Mouse (Mus musculus) v-Abl transformed pro-B cells (cell line): ENCODE data around the gene Pdxp.

Experiments
- in situ Hi-C, 2 experiments: fragments of 400-800 bp; cut with MboI; formaldehyde crosslinking; loops; one replicate each; pipeline ENCODE4 v1.15.1; 2025; ENCODE audit not compliant: unreplicated experiment in 2 of 2

The Pdxp gene

DNA sequence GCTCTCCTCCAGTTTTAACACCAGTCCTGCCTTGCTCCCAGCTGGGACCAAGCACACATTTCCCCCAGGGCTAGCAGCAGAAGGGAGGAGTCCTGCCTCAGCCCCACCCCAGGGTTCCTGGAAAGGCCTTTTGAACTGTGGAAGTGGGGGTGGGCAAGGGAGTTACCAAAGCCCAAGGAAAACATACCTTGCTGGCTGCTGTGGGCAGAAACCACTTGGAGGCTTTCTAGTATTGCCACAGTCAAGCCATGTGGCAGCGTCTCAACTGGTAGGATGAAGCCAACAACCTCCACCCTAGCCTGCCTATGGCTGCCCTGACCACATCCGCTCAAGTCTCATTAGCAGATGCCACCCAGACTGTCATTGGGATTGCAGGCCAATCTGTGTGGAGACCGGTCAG, 17.6 kb upstream of the Pdxp start:
- in situ Hi-C loops: loop anchor here (25.0 kb wide), 2 partner anchors 441 to 791 kb away; partner anchors contain the start of genes Gtpbp1 (in 2 of the 2), Josd1 (in 2 of the 2), Maff (in 1 of the 2) and Pla2g6 (in 1 of the 2)

DNA sequence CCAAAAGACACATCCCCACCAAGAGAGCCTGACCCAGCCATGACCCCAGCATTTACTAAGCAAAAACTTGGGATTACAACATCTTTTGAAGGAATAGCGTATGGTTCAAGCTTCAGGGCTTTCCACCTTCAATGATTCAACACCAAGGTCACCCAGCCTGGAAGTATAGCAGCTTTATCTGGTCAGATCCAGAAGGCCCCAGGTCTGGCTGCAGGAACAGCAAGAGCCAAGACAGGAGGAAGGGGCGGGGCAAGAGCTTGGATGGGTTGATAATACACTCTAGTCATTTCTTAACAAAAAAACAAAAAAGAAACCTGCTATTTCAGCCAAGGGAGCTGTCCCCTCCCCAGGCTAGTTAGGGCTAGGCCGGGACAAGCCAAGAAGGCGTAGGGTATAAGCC, 16.2 kb upstream of the Pdxp start:
- in situ Hi-C loops: loop anchor here (25.0 kb wide), 2 partner anchors 440 to 790 kb away; partner anchors contain the start of genes Gtpbp1 (in 2 of the 2), Josd1 (in 2 of the 2), Maff (in 1 of the 2) and Pla2g6 (in 1 of the 2)

DNA sequence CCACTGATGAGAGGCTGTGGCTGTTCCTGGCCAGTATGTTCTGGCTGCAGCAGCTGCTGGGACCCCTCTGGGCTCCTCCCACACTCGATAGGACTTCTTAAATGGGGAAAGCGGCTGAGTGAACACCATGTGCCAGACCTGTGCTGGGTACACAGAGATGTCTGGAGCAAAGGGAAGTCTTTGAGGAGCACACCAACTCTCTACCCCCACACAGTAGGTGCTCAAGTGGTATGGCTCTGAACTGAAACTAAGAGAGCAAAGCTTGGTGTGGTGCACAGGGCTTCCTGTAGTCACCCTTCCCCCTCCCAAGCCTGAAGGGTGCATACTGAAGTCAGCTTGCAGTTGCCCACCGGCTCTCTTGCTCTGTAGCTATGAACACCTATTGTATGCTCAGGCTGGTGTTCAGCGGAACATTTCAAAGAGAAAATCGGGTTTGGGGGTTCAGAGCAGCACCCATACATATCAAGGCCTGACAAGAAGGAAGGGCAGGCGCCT, 15.2 kb upstream of the Pdxp start:
- in situ Hi-C loops: loop anchor here (25.0 kb wide), 2 partner anchors 439 to 789 kb away; partner anchors contain the start of genes Gtpbp1 (in 2 of the 2), Josd1 (in 2 of the 2), Maff (in 1 of the 2) and Pla2g6 (in 1 of the 2)

DNA sequence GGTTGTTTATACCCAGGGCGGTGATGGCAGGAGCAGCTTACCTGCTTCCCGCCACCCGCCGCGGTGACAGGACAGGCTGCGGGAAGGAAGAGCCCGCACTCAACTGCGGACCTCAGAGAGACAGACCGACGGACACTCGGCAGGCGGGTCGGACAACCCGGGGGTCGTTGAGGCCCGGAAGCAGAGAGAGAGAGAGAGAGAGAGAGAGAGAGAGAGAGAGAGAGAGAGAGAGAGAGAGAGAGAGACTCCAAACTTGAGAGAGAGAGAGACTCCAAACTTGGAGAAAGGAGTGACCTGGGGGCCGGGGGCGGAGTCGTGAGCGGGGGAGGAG, 14.3 kb upstream of the Pdxp start, which contains the start of gene Gm49510:
Gene Gm49510, plus strand, starts transcription at position 259 of the 331 bp plus-strand sequence.
- in situ Hi-C loops: loop anchor here (25.0 kb wide), 2 partner anchors 438 to 788 kb away; partner anchors contain the start of genes Gtpbp1 (in 2 of the 2), Josd1 (in 2 of the 2), Maff (in 1 of the 2) and Pla2g6 (in 1 of the 2)

DNA sequence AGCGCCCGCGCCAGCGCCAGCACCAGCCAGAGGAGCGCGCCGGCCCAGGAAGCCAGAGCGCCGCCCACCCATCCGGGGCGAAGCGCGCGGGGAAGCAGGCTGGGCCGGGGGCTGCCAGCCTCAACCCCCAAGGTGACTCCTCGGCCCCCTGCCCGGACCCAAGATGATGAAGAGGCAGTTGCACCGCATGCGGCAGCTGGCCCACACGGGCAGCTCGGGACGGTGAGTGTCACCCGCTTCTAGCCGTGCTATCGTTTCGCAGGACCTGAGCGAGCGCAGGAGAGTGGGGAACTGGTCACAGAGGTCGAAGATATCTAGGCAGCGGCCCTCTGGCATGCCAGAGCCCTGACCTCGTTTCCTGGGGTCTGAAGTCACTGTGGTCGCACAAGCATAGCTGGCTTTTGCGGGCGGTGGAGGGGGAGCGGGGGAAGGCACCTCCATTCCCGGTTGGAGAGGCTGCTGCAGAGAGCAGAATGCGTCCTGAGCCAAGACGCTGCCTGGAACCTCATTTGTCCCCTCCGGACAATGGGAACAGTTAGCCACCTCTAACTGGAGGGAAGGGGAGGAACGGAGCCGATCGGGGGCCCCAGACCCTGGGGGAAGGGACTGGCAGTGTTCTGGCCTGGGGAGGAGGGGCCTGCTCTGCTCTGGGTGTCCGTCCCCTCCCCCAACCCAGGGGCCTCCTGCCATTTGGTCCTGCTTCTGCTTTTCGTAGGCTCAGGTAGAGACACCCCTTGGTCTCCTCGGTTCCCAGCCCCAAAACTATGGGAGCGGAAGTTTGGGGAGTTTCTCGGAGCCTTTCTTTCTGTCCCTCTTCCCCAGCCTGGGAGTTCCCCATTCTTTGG, 13.8 kb upstream of the Pdxp start, which contains the start of gene Sh3bp1:
Gene Sh3bp1, plus strand, starts transcription at position 29 of the 845 bp plus-strand sequence.
- in situ Hi-C loops: loop anchor here (5.0 to 25.0 kb wide), 3 partner anchors 42 to 787 kb away; partner anchors contain the start of genes Gtpbp1 (in 2 of the 2), Josd1 (in 2 of the 2), Maff (in 1 of the 2) and Pla2g6 (in 1 of the 2)

DNA sequence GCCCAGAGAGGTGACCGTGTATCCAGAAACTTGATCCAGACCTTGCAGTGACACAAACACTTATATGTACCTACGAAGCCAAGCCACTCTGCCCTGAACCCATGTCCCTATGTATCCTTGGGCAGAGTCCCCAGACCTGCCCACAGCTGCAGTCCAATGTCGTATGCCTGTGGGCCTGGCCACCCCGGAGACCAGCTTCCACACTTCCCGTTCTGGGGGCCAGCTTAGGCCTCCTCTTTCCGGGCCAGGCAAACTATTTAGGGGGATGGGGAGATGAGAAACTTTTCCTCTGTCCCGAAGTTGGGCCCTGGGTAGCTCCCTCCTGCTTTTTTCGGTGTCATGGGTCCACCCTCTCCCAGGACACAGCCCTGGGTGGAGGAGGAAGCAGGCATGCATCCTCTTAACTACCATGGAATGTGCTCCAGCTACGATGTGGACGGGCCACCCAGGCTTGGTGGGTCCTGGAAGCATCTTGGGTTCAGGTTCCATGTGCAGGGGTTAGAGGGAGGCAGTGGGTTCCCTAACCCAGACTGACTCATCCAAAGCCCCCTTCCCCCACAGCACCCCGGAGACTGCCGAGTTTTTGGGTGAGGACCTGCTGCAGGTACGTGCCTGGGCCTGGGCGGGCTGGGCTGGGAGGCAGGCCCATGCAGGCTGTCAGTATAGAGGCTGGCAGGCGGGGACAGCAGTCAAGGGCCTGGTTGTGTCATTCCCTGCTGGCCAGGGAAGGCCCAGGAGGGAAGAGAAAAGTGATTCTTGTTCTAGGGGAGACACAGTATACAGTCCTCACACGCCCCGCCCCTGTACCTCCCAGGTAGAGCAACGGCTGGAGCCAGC, 12.9 kb upstream of the Pdxp start:
- in situ Hi-C loops: loop anchor here in 1 of 2 experiments (5.0 kb wide), 1 partner anchor 41 kb away; no protein-coding TSS in a partner anchor

DNA sequence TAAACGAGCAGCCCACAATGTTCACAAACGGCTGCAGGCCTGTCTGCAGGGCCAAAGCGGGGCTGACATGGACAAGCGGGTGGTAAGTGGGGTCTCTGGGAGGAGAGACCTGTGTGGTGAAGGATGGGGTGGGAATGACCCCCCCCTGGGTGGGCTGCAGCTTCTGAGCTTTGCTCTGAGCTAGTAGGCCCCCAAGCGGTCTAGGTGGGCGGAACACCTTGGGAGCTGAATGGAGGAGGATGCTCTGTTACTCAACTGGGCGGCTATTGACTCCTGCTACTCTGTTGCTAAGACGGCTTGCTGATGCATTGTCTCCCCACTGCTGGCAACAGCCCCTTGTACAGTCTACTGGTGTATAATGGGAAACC, 12.3 kb upstream of the Pdxp start:
- in situ Hi-C loops: loop anchor here in 1 of 2 experiments (5.0 kb wide), 1 partner anchor 41 kb away; no protein-coding TSS in a partner anchor

DNA sequence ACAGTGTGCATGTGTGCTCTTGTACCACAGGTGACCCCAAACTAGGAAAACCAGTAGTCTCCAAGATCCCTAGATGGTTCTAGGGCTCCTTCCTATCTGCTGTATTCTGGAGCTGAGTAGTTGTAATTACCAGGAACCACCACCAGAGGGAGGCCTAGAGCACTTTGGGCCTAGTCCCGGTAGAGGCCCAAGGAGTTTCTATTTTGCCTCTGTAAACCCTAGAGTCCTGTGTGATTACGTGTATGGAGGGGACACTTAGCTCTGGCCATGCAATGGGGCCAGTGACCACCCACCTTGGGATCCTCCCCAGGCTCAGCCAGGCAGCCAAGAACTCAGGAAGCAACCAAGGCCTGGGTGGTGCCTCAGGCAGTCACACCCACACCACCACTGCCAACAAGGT, 10.5 kb upstream of the Pdxp start:
- in situ Hi-C loops: loop anchor here in 1 of 2 experiments (5.0 kb wide), 1 partner anchor 39 kb away; no protein-coding TSS in a partner anchor

DNA sequence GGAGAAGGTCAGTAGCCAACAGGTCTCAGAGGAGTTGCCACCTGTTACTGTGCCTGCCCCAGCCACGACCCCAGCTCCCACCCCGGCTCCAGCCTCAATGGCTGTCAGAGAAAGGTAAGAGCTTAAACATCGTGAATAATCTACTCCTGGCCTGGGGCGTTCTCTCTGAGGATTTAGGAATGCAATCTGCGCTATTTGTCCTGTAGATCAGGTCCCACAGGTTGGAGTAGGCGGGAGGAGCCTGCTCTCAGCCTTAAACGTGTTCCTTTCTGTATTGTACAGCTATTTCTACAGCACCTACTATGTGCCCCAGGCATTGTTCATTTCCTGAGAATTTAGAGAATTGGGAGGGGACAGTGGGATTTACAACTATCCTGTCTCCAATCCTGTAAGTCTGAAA, 5.3 kb upstream of the Pdxp start:
- in situ Hi-C loops: no loop called here

DNA sequence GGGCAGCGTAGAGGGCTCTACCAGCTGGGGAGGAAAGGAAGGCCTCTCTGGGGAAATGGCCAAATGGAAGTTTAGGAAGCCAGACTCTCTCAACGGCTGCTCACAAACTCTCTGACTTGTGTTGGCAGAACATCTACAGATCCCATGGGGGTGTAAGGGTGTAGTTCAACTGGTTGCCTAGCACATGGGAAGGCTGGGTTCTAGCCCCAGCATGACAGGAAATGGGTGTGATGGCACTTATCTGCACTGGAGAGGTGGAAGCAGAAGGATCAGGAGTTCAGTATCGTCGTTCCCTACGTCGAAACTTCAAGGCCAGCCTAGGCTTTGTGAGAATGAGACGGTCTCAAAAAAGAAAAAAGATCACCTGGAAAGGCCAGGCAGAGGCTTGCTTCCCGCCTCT, 4.7 kb upstream of the Pdxp start:
- in situ Hi-C loops: no loop called here

DNA sequence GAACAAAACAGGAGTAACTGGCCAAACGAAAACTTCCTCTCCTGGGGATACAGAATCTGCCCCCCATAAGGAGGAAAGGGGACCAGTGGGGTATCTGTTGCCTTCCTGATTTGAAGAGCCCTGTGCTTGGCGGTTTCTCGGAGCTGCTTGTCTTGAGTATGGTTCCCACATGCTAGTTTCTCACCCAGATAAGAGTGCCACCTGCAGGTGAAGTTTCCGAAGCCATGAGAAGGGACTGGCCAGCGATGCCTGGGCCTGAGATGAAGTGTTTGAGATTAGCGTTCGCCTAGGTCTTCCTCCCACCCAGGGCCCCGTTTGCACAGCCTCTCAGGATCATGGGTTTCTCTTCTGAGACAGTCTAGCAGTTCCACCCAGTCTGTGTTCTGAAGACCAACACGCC, 1.7 kb upstream of the Pdxp start:
- in situ Hi-C loops: loop anchor here in 1 of 2 experiments (10.0 kb wide), 1 partner anchor 113 kb away; the partner anchor contains the start of gene H1f0

DNA sequence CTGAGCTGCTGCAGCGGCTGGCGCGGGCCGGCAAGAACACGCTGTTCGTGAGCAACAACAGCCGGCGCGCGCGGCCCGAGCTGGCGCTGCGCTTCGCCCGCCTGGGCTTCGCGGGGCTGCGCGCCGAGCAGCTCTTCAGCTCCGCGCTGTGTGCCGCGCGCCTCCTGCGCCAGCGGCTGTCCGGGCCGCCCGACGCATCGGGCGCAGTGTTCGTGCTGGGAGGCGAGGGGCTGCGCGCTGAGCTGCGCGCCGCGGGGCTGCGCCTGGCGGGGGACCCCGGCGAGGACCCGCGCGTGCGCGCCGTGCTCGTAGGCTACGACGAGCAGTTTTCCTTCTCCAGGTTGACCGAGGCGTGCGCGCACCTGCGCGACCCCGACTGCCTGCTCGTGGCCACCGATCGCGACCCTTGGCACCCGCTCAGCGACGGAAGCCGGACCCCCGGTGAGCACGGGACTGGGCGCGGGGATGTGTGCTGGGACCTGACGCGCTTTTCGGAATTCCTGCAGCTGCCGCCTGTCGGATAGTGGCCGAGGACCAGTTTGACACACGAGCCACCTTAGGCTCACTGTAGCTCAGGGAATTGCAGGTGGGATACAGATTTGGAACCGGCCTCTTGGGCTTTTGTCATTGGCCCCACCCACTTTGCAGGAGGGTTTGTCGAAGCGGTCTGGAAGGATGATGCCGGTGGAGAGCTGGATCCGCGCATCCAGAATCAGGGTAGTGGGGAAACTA, 538 bp downstream of the Pdxp start:
- in situ Hi-C loops: loop anchor here in 1 of 2 experiments (10.0 kb wide), 1 partner anchor 111 kb away; the partner anchor contains the start of gene H1f0

DNA sequence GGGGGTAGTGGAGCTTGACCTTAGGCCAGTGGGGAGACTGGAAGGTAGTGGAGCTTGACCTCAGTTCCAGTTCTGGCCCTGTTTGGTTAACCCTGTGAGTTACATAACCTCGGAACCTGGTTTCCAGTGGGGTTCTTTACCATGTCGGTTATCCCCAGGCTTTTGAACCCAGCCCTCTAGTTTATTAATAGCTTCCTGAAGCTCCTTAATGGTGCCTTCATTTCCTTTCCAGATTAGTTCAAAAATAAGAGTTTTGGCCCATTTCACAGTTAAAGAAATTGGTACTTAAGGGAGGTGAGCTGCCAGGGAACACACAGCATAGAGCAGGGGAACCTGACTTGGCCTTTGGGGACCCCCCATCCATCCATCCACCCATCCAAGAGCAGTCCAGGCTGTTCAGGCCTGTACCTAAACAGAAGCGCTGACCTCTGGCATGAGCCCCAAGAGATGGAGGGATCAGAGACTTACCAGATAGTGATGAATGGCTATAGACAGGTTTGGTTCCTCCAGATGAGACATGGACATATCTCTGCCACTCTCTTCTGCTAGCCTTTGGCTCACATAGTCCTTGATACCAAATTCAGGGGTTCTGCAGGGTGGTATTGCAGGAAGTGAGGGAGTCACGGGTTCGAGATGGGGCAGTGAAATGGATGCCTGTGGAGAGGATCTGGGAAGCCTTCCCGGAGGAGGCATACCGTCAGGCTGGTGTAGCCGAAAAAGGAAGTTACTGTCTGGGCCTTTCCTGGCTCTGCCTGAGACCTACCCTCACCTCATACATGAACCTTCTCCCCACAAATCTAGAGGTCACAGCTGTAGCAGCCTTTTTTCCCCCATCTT, 1.3 kb downstream of the Pdxp start:
- in situ Hi-C loops: loop anchor here (5.0 to 10.0 kb wide), 3 partner anchors 110 to 157 kb away; partner anchors contain the start of gene H1f0 (in 1 of the 2)

DNA sequence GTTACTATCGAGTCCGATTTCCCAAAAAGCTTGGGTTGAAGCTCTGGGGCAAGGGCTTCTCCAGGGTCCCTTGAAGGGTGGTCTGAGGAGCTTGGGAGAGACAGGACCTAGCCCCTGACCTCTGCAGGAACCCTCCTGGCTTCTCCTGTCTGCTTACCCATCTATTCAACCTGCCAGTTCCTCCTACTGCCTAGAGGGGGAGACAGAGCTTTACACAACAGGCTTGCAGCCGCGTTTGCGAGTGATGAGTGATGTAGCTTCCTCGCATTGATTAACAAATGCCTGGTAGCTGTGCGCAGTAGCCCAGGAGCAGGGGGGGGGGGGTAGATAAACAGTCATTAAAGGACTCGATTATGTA, 1.9 kb downstream of the Pdxp start:
- in situ Hi-C loops: loop anchor here (5.0 to 10.0 kb wide), 3 partner anchors 109 to 157 kb away; partner anchors contain the start of gene H1f0 (in 1 of the 2)

DNA sequence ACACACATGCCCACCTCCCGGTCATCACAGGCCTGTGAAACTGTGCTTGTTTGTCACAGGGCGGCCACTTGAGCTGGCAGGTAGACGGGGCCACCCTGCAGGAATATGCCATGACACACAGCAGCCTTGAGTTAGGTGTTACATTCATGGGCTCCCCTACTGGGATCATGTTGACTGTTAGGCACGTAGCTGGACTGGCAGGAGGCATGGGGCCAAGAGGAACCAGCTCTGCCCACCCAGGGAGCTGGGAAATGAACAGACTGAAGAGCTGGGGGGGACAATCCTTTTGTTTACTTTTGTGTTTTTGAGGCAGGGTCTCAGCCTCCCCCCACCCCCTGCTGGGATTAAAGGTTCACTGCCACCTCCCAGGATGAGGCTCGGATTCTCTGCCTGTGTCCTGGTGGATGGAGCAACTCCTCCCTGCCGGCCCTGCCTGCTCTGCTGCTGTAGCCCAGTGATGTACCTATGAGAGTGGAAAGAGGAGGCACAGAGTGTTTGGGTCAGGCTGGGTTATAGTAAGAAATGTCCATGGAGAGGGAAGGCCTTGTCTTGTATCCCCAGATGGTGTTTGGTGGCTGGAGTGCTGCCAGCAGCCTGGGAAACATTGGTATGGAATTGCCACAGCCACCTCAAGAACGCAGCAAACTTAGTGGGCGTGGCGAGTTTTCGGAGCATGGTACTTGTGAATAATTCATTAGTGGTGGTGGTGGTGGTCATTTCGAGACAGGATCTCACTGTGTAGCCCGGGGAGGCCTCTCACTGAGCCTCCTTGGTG, 2.5 kb downstream of the Pdxp start:
- in situ Hi-C loops: loop anchor here (5.0 to 10.0 kb wide), 3 partner anchors 109 to 156 kb away; partner anchors contain the start of gene H1f0 (in 1 of the 2)

DNA sequence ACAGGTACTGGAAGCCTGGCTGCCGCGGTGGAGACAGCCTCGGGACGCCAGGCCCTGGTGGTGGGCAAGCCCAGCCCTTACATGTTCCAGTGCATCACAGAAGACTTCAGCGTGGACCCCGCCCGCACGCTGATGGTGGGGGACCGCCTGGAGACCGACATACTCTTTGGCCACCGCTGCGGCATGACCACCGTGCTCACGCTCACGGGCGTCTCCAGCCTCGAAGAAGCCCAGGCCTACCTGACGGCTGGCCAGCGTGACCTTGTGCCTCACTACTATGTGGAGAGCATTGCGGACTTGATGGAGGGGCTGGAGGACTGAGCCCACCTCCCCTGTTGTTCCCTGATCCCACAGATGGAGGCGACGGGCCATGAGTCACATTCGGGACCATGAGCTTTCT, 4.4 kb downstream of the Pdxp start:
- in situ Hi-C loops: loop anchor here (5.0 to 10.0 kb wide), 3 partner anchors 107 to 154 kb away; partner anchors contain the start of gene H1f0 (in 1 of the 2)

DNA sequence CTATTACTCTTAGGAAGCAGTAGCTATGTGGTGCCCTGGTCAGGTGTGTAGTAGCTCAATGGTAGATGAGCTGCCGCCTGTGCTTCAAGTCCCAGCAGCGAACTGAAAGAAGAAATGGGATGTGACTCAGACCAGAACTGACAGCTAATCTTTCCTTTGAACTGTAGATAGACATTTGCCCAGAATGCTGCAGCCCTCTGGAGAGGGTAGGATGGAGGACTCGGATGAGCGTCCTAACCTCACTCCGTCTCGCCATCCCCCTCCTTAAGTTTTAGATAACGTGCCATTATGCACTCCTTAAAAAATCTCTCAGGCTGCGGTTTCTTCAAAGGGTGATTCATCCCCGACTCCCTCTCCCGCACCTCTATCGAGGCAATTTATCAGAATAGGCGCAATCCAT, 6.2 kb downstream of the Pdxp start:
- in situ Hi-C loops: loop anchor here (5.0 to 10.0 kb wide), 3 partner anchors 105 to 152 kb away; partner anchors contain the start of gene H1f0 (in 1 of the 2)
